Mouse (Mus musculus) right cerebral cortex, postnatal 4 days (tissue): ENCODE results near the gene Unc45b.

Experiments
- DNase-seq: peaks from one replicate; pipeline ENCODE4 v3.0.0-alpha.2; 2022

The Unc45b gene

GRCm38 (mm10) chr11:82910250-82910649, at the start of gene Unc45b:
Unc45b (plus strand) TSS chr11:82910550.
- DNase-seq: no peak

- DNase-seq: no peak
These were observed 49.6 kb upstream of the Unc45b start for GRCm38 (mm10) chr11:82860759-82861158.

DNA sequence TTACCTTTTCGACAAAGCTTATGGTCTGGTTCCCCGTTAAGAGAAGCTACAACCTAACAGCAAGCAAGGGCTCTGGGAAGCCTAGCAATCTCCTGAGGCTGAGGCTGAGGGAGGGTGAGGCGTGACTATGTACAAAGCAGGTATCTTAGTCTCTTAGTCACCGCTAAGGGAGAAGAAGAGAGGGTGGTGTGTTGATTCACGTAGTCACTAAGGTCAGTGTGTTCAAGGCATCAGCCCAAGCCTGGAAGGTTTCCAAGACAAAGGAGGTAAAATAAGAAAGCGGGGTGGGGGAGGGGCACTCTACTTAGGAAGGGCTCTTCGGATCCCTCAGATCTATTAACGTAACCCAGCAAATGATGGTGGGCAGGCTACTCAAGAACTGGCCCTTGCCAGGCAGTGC, 48.8 kb upstream of the Unc45b start:
- no peak for DNase-seq

DNA sequence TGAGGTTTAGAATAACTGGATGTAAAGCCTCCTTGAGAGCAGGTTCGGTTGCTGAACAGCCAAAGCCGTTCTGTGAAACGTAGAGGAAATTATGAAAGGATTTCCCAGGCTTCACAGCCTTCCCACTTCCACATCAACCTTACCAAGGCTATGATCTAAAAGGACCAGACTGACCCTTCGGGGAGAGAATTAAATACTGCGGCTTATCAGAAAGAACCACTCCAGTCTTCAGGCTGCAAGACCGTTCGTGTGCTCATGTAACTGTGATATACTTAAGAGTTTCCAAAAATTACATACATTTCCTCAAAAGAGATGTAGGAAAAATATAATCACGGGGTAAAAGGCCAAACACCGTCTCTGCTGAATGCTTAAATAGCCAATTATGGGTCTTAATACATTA, 47.7 kb upstream of the Unc45b start:
- DNase-seq: no peak

GRCm38 (mm10) chr11:82863059-82863458, 47.3 kb upstream of the Unc45b start:
- DNase-seq: no peak

DNA sequence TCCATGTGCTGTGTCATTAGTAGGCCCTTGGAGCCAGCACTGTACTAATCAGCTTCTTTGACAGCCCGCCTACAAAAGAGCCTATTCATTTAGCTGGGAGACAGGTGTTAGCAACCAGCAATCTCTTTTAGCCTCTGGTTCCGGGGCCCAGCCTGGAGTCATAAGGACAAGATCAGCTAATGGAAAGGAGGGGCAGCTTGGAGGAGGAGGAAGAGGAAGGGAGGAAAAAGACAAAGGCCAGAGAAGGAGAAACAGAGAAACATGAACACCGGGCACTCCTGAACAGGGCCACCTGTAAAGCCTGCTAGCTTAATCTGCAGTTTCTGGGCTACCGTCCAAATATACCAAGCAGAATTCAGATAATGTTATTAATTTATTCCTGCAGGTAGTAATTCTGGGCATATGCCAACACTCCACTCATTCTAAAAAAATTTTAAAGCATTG, 46.8 kb upstream of the Unc45b start:
- DNase-seq: no peak

DNA sequence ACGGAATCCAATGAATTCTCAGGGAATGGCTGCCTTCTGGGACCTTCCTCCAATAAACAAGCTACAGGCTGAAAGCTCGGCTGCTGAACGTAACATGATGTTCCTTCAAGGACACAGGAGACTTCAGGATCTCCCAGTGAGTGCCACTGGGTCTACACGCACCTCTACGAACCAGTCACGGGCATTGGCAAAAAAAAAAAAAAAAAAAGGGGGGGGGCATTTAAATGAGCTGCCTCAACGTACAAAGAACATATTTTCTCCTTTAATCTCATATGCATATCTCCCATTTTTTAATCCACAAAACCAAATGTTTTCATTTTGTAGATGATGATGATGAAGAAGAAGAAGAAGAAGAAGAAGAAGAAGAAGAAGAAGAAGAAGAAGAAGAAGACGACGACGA, 44.4 kb upstream of the Unc45b start:
- no peak for DNase-seq

DNA sequence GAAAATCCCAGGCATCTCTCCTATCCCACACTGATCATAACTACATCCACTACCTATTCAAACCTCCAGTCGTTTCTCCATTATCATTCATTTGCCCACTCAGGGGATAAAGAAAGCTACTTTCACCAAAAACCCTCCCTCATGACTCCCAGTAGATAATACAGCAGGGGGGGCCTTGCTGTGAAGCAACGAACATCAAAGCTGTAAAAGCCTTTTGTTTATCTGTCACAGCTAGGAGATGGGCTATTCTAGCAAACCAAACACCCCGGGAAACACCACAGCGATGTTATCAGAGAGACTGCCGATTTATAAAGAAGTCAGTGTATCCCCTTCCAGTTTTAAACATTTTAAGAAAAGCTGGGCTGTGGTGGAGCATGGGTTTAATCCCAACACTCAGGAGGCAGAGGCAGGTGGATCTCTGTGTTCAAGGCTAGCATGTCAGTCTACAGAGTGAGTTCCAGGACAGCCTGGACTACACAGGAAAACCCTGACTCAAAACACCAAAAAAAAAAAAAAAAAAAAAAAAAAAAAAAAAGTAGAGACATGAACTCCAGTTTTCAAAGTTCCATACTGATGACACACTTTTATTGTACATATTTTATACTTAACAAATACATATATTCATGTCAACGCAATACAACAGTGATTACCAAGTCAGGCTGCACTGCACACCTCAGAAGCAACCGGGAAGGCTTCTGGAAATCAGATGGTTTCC, 43.3 kb upstream of the Unc45b start:
- no peak for DNase-seq

DNA sequence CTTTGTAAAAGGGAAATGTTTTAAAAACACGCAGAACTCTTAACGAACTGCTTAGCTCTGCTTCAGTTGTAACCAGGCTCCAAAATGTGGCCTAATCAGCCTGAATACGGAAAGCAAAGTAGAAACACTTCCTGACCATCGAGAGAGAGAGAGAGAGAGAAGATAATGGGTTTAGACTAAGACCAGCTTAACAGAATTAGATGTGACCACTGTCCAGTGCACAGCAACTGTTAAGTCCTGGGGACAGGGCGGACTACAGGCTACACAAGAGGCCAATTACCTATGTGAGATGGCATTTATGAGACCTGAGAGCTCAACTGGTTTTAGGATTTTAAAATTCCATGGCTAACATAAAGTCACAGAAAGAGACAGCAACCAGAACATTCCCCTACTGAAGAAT, 42.4 kb upstream of the Unc45b start:
- DNase-seq: no peak

DNA sequence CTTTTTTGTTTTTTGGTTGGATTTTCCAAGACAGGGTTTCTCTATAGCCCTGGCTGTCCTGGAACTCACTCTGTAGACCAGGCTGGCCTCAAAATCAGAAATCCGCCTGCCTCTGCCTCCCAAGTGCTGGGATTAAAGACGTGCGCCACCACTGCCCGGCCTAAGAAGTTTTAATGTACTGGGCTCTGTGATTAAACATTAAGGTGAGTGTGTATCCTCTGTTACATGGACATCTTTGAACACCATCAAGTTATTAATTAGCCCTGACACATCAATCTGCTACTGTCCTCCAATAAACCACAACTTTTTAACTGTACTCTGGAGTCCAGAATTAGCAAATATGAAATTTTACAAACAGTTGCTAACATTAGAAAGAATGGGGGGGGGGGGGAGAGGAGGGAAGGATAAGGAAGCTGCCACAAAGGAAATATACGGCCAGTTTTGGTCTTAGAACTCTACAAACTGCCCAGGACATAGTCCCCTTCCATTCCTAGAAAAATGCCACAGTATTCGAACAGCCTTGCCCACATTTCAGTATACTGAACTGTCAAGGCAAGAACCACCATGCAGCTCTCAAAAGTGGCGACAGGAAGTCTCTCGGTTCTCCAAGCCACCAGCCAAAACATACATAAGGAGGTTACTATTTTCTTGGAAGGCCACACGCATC, 40.7 kb upstream of the Unc45b start:
- no peak for DNase-seq

- peak; percentile 13 for DNase-seq
These were observed 39.9 kb upstream of the Unc45b start for GRCm38 (mm10) chr11:82870173-82871030.

- DNase-seq: peak; percentile 100
These were observed 39.3 kb upstream of the Unc45b start, which contains the start of gene Rffl for GRCm38 (mm10) chr11:82871031-82871446. Rffl (minus strand) TSS chr11:82871210.

- no peak for DNase-seq
These were observed 35.4 kb upstream of the Unc45b start for GRCm38 (mm10) chr11:82874924-82875323.

- no peak for DNase-seq
These were observed 34.7 kb upstream of the Unc45b start for GRCm38 (mm10) chr11:82875631-82876030.

- DNase-seq: no peak
These were observed 32.5 kb upstream of the Unc45b start for GRCm38 (mm10) chr11:82877726-82878344.

- DNase-seq: no peak
These were observed 27.2 kb upstream of the Unc45b start for GRCm38 (mm10) chr11:82883180-82883579.

DNA sequence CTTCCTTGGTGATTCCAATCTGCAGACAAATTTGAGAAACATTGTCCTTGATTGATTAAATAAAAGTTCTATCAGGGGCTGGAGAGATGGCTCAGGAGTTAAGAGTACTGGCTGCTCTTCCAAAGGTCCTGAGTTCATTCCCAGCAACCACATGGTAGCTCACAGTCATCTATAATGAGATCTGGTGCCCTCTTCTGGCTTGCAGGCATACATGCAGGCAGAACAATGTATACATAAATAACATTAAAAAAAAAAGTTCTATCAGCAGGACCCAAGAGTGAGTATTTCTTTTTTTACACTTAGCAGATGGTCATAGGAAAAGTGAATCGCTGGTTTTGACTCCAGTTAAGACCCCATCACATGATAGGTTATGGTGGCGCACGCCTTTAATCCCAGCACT, 23.8 kb upstream of the Unc45b start:
- no peak for DNase-seq

- no peak for DNase-seq
These were observed 21.8 kb upstream of the Unc45b start for GRCm38 (mm10) chr11:82888491-82888946.

DNA sequence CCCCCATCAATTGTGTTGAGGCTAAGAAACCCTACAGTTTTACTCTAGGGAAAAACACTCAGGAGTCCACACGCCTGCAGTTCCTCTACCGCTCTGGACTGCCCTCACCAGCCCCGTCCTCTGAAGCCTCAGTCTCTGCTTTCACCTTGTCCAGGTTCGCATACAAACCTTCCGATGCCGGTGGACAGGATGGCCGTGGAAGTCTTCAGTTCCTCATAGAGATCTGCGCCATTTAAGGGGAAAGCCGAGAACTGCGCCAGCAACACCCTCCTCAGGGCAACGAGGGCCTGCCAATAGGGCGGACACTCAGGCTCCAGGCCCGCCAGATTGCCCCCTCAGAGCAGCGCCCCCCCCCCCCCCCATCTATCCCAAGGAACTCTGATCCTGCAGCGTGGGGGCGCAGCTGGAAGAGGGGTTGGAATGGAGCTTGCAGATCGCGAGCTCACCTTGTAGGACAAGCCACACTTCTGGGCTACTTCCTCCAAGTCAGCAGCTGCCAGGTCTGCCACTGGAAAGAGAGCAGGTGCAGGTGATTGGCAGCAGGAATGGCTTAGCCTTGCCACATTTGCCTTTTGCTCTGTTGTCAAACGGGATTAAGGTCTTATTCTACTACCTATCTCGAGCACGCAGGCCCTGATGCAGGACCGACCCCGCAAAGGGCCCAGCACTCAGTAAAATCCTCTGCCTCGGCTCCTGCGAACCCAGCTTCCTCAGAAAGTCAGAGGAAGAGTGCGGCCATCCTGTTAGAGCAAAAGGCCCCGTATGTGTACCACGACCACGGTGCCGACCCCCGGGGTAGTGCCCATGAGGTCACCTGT, 20.6 kb upstream of the Unc45b start:
- DNase-seq: no peak

DNA sequence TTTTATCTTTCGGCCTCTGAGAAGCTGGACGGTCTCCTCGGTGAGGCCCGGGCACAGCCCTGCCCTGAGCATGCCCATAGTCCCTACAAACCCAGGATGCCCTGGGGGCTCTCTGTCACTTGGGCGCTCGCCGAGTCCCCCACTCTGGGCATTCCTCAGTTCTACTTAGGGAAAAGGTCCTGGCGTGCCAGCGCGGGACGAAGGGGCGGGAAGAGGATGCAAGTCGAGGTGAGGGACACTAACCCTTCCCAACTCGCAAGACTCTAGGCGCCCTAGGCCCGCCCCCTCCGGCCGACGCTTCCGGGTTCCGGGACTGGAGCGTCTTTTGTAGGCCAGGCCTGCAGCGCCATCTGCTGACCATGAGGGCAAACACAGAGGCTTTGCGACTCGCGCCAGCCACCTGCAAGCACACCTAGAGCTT, 20.0 kb upstream of the Unc45b start, which contains the start of gene Rad51d:
Rad51d (minus strand) TSS at position 273 of the 421 bp plus-strand sequence.
- peak; percentile 94 for DNase-seq

GRCm38 (mm10) chr11:82891936-82892335, 18.4 kb upstream of the Unc45b start, which contains the start of gene Fndc8:
Fndc8 (plus strand) TSS chr11:82892124.
- DNase-seq: no peak

DNA sequence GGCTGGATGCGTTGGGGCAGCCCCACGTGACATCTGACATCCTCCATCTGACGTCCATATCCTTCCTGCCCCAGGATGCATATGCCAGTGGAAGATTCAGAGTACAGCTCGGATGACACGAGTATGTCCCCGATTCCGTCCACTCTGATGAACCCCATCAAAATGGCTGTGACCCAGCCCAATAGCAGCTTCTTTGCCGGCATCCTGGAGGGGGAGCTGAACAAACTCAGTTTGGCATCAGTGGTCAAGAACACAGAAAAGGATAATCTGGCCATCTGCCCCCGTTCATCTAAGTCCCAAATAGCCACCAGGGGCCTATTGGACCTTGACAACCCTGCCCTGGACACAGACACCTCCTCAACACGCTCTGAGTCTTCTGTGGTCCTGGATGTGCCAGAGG, 12.9 kb upstream of the Unc45b start:
- DNase-seq: no peak
